In genomic region chr5:123973299-123974178, GRCm38 (mm10) we compare ENCODE assay signal across 8 mouse cellular contexts. TPM values are rescaled to one million over a fixed set of nuclear protein-coding genes. Genes with fewer than 3 reads are reported as not detected.
DNase-seq lines count a peak whose midpoint lies in the region; ATAC-seq lines count a peak whose summit lies in the region.

Gene Hip1r, plus strand, starts transcription at chr5:123973628.

- H3K9me3 ChIP-seq in hindbrain, embryonic 13.5 days = no peaks in the 10 kb centered on the region

- 3% methylated on average over 57 of the region's 106 CpGs for WGBS in hindbrain, embryonic 13.5 days

- peaks cover 36% of the 10 kb centered on the region for H3K4me1 ChIP-seq in hindbrain, embryonic 13.5 days (replicated peaks)

- H3K27me3 ChIP-seq in hindbrain, embryonic 13.5 days = peaks cover 42% of the 10 kb centered on the region

- peak; percentile 81 for DNase-seq in ZHBTc4 (ENCODE audit: low read depth, low spot score)
- DNase-seq in cerebellum, adult 9-11 months = peak; percentile 83
- DNase-seq in frontal cortex, postnatal 36 days (ENCODE audit: low spot score in 2 of 2) = peak; percentile 64
- peak; percentile 60 to 66 for DNase-seq in layer of hippocampus, postnatal 36 days
- peak; percentile 83 to 88 for DNase-seq in lung, postnatal 4 days
- peak; percentile 81 to 84 for DNase-seq in right cerebral cortex, postnatal 10 days (ENCODE audit: low spot score in 2 of 2)
- peak; percentile 70 to 73 for DNase-seq in urinary bladder, postnatal 4 days (ENCODE audit: low spot score in 2 of 2)

- peak within 1 kb of the TSS; percentile 70 for H3K27ac ChIP-seq in hindbrain, embryonic 13.5 days

- no peaks in the 10 kb centered on the region for H3K36me3 ChIP-seq in hindbrain, embryonic 13.5 days

- H3K4me3 ChIP-seq in hindbrain, embryonic 13.5 days = peak within 1 kb of the TSS; percentile 76

- ATAC-seq in hindbrain, embryonic 13.5 days (ENCODE audit: low FRiP score) = peak; percentile 80

- H3K4me2 ChIP-seq in hindbrain, embryonic 13.5 days = peak within 1 kb of the TSS; percentile 91

- peak within 1 kb of the TSS; percentile 88 for H3K9ac ChIP-seq in hindbrain, embryonic 13.5 days

RNA-seq across cellular contexts. Expression of gene Hip1r, which starts in this region (rescaled TPM):
- polyA plus RNA-seq in hindbrain, embryonic 13.5 days (2015; fragmentation: Nextera tagmentation; extraction: Ambion mirVana) = 21.4 and 25.5 TPM in 2 replicates
- 10 to 100 TPM; 39.4 to 41.2 TPM for total RNA-seq in layer of hippocampus, postnatal 36 days (2021)

Comparison
In these comparisons a context has a peak if more than half of its experiments do, and no peak if none do; other contexts are left out.
1. Peak in every context shown above with its lines: DNase-seq, ATAC-seq, H3K4me3 ChIP-seq and H3K27ac ChIP-seq.